Mouse (Mus musculus) heart, embryonic 12.5 days (tissue): Measurements from ENCODE around the gene Wdr27. TPM values are rescaled to one million over a fixed set of nuclear protein-coding genes. Genes with fewer than 3 reads are reported as not detected.

Experiments
- ATAC-seq: fragments of 200-750 bp; cut with Nextera tagmentation; 2 replicates; pipeline ENCODE4 v1.8.0; 2017; ENCODE audit warnings: moderate TSS enrichment, moderate library complexity; ENCODE audit not compliant: insufficient number of reproducible peaks, low FRiP score
- H3K27ac ChIP-seq: fragments of 300-500 bp; sonication (generic); 2 replicates; pipeline ENCODE4 v1.5.1; 2016; ENCODE audit warnings: mild to moderate bottlenecking, moderate library complexity; ENCODE audit not compliant: poor library complexity, severe bottlenecking
- H3K27me3 ChIP-seq: fragments of 300-500 bp; sonication (generic); replicated peaks from 2 replicates; pipeline ENCODE4 v1.6.1; 2016; ENCODE audit warnings: mild to moderate bottlenecking, moderate library complexity
- H3K36me3 ChIP-seq: fragments of 300-500 bp; sonication (generic); 2 replicates; pipeline ENCODE4 v1.6.1; 2016; ENCODE audit warnings: mild to moderate bottlenecking, moderate library complexity
- H3K4me1 ChIP-seq: fragments of 300-500 bp; sonication (generic); replicated peaks from 2 replicates; pipeline ENCODE4 v1.6.1; 2016; ENCODE audit warnings: mild to moderate bottlenecking
- H3K4me2 ChIP-seq: fragments of 300-500 bp; sonication (generic); 2 replicates; pipeline ENCODE4 v1.6.1; 2016; ENCODE audit warnings: mild to moderate bottlenecking, moderate library complexity
- H3K4me3 ChIP-seq: fragments of 300-500 bp; sonication (generic); 2 replicates; pipeline ENCODE4 v1.5.1; 2016; ENCODE audit warnings: mild to moderate bottlenecking
- H3K9ac ChIP-seq: fragments of 300-500 bp; sonication (generic); 2 replicates; pipeline ENCODE4 v1.6.1; 2016; ENCODE audit warnings: mild to moderate bottlenecking, moderate library complexity
- H3K9me3 ChIP-seq: fragments of 300-500 bp; sonication (generic); replicated peaks from 2 replicates; pipeline ENCODE4 v1.6.1; 2016; ENCODE audit warnings: mild to moderate bottlenecking, moderate library complexity
- WGBS: fragments of 180-500 bp; shearing (Covaris S2); methylation state at CpG from one replicate; pipeline ENCODE4 v1.1.7; 2016; 5-methylcytosine and 5-hydroxymethylcytosine counted together
- polyA plus RNA-seq: library from polyadenylated mRNA; unstranded; fragments of >200 nt; fragmentation: Nextera tagmentation; extraction: Ambion mirVana; gene quantifications from 2 replicates; pipeline ENCODE4 v1.2.1, GENCODE M21; 2016

The Wdr27 gene
- polyA plus RNA-seq, 1 experiment from 2014 or later, result 3.9 TPM

- H3K36me3 ChIP-seq, result no peaks in the 10 kb centered on the region
- no peak overlapping the region for H3K9ac ChIP-seq
- no peaks in the 10 kb centered on the region for H3K9me3 ChIP-seq
- no peaks in the 10 kb centered on the region for H3K4me1 ChIP-seq
- no peak for ATAC-seq
- no peak overlapping the region for H3K27ac ChIP-seq
- H3K4me3 ChIP-seq, result no peak overlapping the region
- 81% methylated on average over 8 of the region's 8 CpGs for WGBS
- H3K4me2 ChIP-seq, result no peak overlapping the region
- no peaks in the 10 kb centered on the region for H3K27me3 ChIP-seq
Measured at GRCm38 (mm10) chr17:14927644-14928218, 15.2 kb downstream of the Wdr27 start.

- Histone ChIP-seq H3K9me3 (no peaks in the 10 kb centered on the region), H3K9ac (no peak overlapping the region), H3K27ac (no peak overlapping the region), H3K4me2 (no peak overlapping the region), H3K4me3 (no peak overlapping the region), H3K36me3 (no peaks in the 10 kb centered on the region), H3K27me3 (peaks cover 11% of the 10 kb centered on the region), H3K4me1 (no peaks in the 10 kb centered on the region)
- ATAC-seq, result no peak
- WGBS, result 56% methylated on average over 6 of the region's 6 CpGs
Measured at GRCm38 (mm10) chr17:14921582-14921981, 21.4 kb downstream of the Wdr27 start.

- no peak for ATAC-seq
- Histone ChIP-seq H3K9me3 (no peaks in the 10 kb centered on the region), H3K27me3 (peaks cover 11% of the 10 kb centered on the region), H3K36me3 (no peaks in the 10 kb centered on the region), H3K4me2 (no peak overlapping the region), H3K4me1 (no peaks in the 10 kb centered on the region), H3K4me3 (no peak overlapping the region), H3K9ac (no peak overlapping the region), H3K27ac (no peak overlapping the region)
- 85% methylated on average over 8 of the region's 8 CpGs for WGBS
Measured at GRCm38 (mm10) chr17:14917866-14918265, 25.1 kb downstream of the Wdr27 start.

- no peak for ATAC-seq
- Histone ChIP-seq H3K9ac (no peak overlapping the region), H3K4me3 (no peak overlapping the region), H3K36me3 (no peaks in the 10 kb centered on the region), H3K4me2 (no peak overlapping the region), H3K9me3 (no peaks in the 10 kb centered on the region), H3K4me1 (no peaks in the 10 kb centered on the region), H3K27me3 (peaks cover 6% of the 10 kb centered on the region; the same call in 1 of the 2 replicates), H3K27ac (no peak overlapping the region)
- WGBS, result 79% methylated on average over 4 of the region's 4 CpGs
Measured at GRCm38 (mm10) chr17:14914401-14914800, 28.6 kb downstream of the Wdr27 start.

GRCm38 (mm10) chr17:14912981-14913380 is 30.0 kb downstream of the Wdr27 start:
- H3K27ac ChIP-seq, result no peak overlapping the region
- WGBS, result 84% methylated on average over 8 of the region's 8 CpGs
- no peak for ATAC-seq
- H3K4me1 ChIP-seq, result no peaks in the 10 kb centered on the region
- no peaks in the 10 kb centered on the region for H3K36me3 ChIP-seq
- no peak overlapping the region for H3K9ac ChIP-seq
- no peak overlapping the region for H3K4me2 ChIP-seq
- H3K9me3 ChIP-seq, result no peaks in the 10 kb centered on the region
- no peak overlapping the region for H3K4me3 ChIP-seq
- H3K27me3 ChIP-seq, result 0 out of 2 replicates have a peak, but pooled peaks cover 3% of the 10 kb centered on the region

GRCm38 (mm10) chr17:14912420-14912819 is 30.5 kb downstream of the Wdr27 start:
- Histone ChIP-seq H3K27ac (no peak overlapping the region), H3K4me1 (no peaks in the 10 kb centered on the region), H3K4me3 (no peak overlapping the region), H3K27me3 (peaks cover 7% of the 10 kb centered on the region), H3K9me3 (no peaks in the 10 kb centered on the region), H3K9ac (no peak overlapping the region), H3K36me3 (no peaks in the 10 kb centered on the region), H3K4me2 (no peak overlapping the region)
- no peak for ATAC-seq
- WGBS, result 50% methylated on average over 6 of the region's 6 CpGs

GRCm38 (mm10) chr17:14910771-14911170 is 32.2 kb downstream of the Wdr27 start:
- Histone ChIP-seq H3K27me3 (peaks cover 21% of the 10 kb centered on the region), H3K4me3 (no peak overlapping the region), H3K27ac (no peak overlapping the region), H3K9me3 (no peaks in the 10 kb centered on the region), H3K4me1 (no peaks in the 10 kb centered on the region), H3K9ac (no peak overlapping the region), H3K4me2 (no peak overlapping the region), H3K36me3 (no peaks in the 10 kb centered on the region)
- ATAC-seq, result no peak
- WGBS, result 82% methylated on average over 5 of the region's 5 CpGs

GRCm38 (mm10) chr17:14909331-14909730 is 33.6 kb downstream of the Wdr27 start:
- Histone ChIP-seq H3K9ac (no peak overlapping the region), H3K4me2 (no peak overlapping the region), H3K9me3 (no peaks in the 10 kb centered on the region), H3K4me3 (no peak overlapping the region), H3K27me3 (peaks cover 22% of the 10 kb centered on the region), H3K36me3 (no peaks in the 10 kb centered on the region), H3K27ac (no peak overlapping the region), H3K4me1 (no peaks in the 10 kb centered on the region)
- ATAC-seq, result no peak
- WGBS, result 79% methylated on average over 5 of the region's 5 CpGs

GRCm38 (mm10) chr17:14907136-14907535 is 35.8 kb downstream of the Wdr27 start:
- no peak overlapping the region for H3K9ac ChIP-seq
- peaks cover 26% of the 10 kb centered on the region for H3K27me3 ChIP-seq
- no peaks in the 10 kb centered on the region for H3K9me3 ChIP-seq
- no peaks in the 10 kb centered on the region for H3K4me1 ChIP-seq
- H3K4me3 ChIP-seq, result no peak overlapping the region
- no peaks in the 10 kb centered on the region for H3K36me3 ChIP-seq
- no peak overlapping the region for H3K4me2 ChIP-seq
- ATAC-seq, result no peak
- no peak overlapping the region for H3K27ac ChIP-seq
- 58% methylated on average over 12 of the region's 12 CpGs for WGBS

GRCm38 (mm10) chr17:14906611-14907010 is 36.3 kb downstream of the Wdr27 start:
- Histone ChIP-seq H3K27ac (no peak overlapping the region), H3K4me2 (no peak overlapping the region), H3K9me3 (no peaks in the 10 kb centered on the region), H3K27me3 (peaks cover 26% of the 10 kb centered on the region), H3K9ac (no peak overlapping the region), H3K36me3 (no peaks in the 10 kb centered on the region), H3K4me1 (no peaks in the 10 kb centered on the region), H3K4me3 (no peak overlapping the region)
- WGBS, result 36% methylated on average over 1 of the region's 1 CpGs
- no peak for ATAC-seq

- ATAC-seq, result no peak
Measured at GRCm38 (mm10) chr17:14904637-14905265, 38.2 kb downstream of the Wdr27 start.

GRCm38 (mm10) chr17:14904206-14904605 is 38.8 kb downstream of the Wdr27 start:
- ATAC-seq, result no peak
- H3K27me3 ChIP-seq, result peaks cover 28% of the 10 kb centered on the region
- H3K27ac ChIP-seq, result no peak overlapping the region
- H3K4me3 ChIP-seq, result no peak overlapping the region
- no peaks in the 10 kb centered on the region for H3K36me3 ChIP-seq
- no peaks in the 10 kb centered on the region for H3K9me3 ChIP-seq
- H3K9ac ChIP-seq, result no peak overlapping the region
- H3K4me2 ChIP-seq, result no peak overlapping the region
- no peaks in the 10 kb centered on the region for H3K4me1 ChIP-seq
- WGBS, result 81% methylated on average over 6 of the region's 6 CpGs

More at GRCm38 (mm10) chr17:14904637-14905265, 38.2 kb downstream of the Wdr27 start:
- Histone ChIP-seq H3K4me3 (no peak overlapping the region), H3K4me2 (no peak overlapping the region), H3K9ac (no peak overlapping the region), H3K36me3 (no peaks in the 10 kb centered on the region), H3K27ac (no peak overlapping the region), H3K9me3 (no peaks in the 10 kb centered on the region), H3K4me1 (no peaks in the 10 kb centered on the region), H3K27me3 (peaks cover 29% of the 10 kb centered on the region)
- WGBS, result 52% methylated on average over 7 of the region's 7 CpGs
